In genomic region chr11:101095314-101096024, GRCm38 (mm10) we compare ENCODE assay signal across 8 mouse cellular contexts. TPM values are rescaled to one million over a fixed set of nuclear protein-coding genes. Genes with fewer than 3 reads are reported as not detected.
DNase-seq lines count a peak whose midpoint lies in the region; ATAC-seq and TF ChIP-seq lines count a peak whose summit lies in the region.

Psmc3ip (minus strand) TSS chr11:101095436.

- TF ChIP-seq POLR2A in bone marrow macrophage, adult 2 months (IDR thresholded peaks at IDR 0.05; ENCODE audit: borderline replicate concordance, low read depth, low read length) = no peak
- peak; percentile 55; the same call in 1 of the 2 replicates for TF ChIP-seq POLR2A in limb, embryonic 14.5 days (IDR thresholded peaks at IDR 0.05; ENCODE audit: borderline replicate concordance, extremely low read depth, insufficient read depth, insufficient read length)
- no peak; the same call in 1 of the 2 replicates for TF ChIP-seq POLR2A in spleen, adult 2 months (IDR thresholded peaks at IDR 0.05; ENCODE audit: low read depth, low read length)

- under 1% methylated on average over 43 of the region's 43 CpGs for WGBS in embryonic facial prominence, embryonic 15.5 days
- under 1% methylated on average over 43 of the region's 43 CpGs for WGBS in limb, embryonic 14.5 days
- WGBS in midbrain, embryonic 16.5 days = 2% methylated on average over 43 of the region's 43 CpGs
- under 1% methylated on average over 43 of the region's 43 CpGs for WGBS in spleen, adult 2 months

- peaks cover 73% of the 10 kb centered on the region for H3K36me3 ChIP-seq in embryonic facial prominence, embryonic 15.5 days
- peaks cover 72% of the 10 kb centered on the region for H3K36me3 ChIP-seq in limb, embryonic 14.5 days (ENCODE audit: control insufficient read depth, insufficient read depth, low read length)
- peaks cover 50% of the 10 kb centered on the region for H3K36me3 ChIP-seq in midbrain, embryonic 16.5 days (ENCODE audit: control insufficient read depth, insufficient read depth, low read length)
- H3K36me3 ChIP-seq in spleen, adult 2 months (ENCODE audit: control insufficient read depth, insufficient read depth, low read length) = peaks cover 43% of the 10 kb centered on the region

- H3K4me2 ChIP-seq in embryonic facial prominence, embryonic 15.5 days (replicated peaks) = peak within 1 kb of the TSS; percentile 87
- peak within 1 kb of the TSS; percentile 94 for H3K4me2 ChIP-seq in limb, embryonic 14.5 days (replicated peaks; ENCODE audit: low read depth, low read length, severe bottlenecking)
- H3K4me2 ChIP-seq in midbrain, embryonic 16.5 days (ENCODE audit: low read length) = peak within 1 kb of the TSS; percentile 91

- peak within 1 kb of the TSS; percentile 93 for H3K27ac ChIP-seq in bone marrow macrophage, adult 2 months (ENCODE audit: insufficient read depth, low read depth, low read length)
- H3K27ac ChIP-seq in embryonic facial prominence, embryonic 15.5 days (replicated peaks) = peak within 1 kb of the TSS; percentile 95
- H3K27ac ChIP-seq in limb, embryonic 14.5 days (replicated peaks; ENCODE audit: low read depth, low read length) = no peak within 1 kb of the TSS; the same call in 1 of the 2 replicates
- peak within 1 kb of the TSS; percentile 93 for H3K27ac ChIP-seq in midbrain, embryonic 16.5 days (ENCODE audit: low read length)
- peak within 1 kb of the TSS; percentile 85 for H3K27ac ChIP-seq in spleen, adult 2 months (ENCODE audit: insufficient read depth, low read length)

- H3K27me3 ChIP-seq in embryonic facial prominence, embryonic 15.5 days = no peaks in the 10 kb centered on the region
- no peaks in the 10 kb centered on the region for H3K27me3 ChIP-seq in limb, embryonic 14.5 days (ENCODE audit: control insufficient read depth, insufficient read depth, low read length)
- no peaks in the 10 kb centered on the region for H3K27me3 ChIP-seq in midbrain, embryonic 16.5 days (ENCODE audit: control insufficient read depth, insufficient read depth, low read depth, low read length)
- H3K27me3 ChIP-seq in spleen, adult 2 months (ENCODE audit: control insufficient read depth, insufficient read depth, low read length) = no peaks in the 10 kb centered on the region

- no peaks in the 10 kb centered on the region for H3K9me3 ChIP-seq in embryonic facial prominence, embryonic 15.5 days (replicated peaks)
- no peaks in the 10 kb centered on the region for H3K9me3 ChIP-seq in limb, embryonic 14.5 days (ENCODE audit: control insufficient read depth, low read length)
- H3K9me3 ChIP-seq in midbrain, embryonic 16.5 days (replicated peaks; ENCODE audit: control insufficient read depth, low read length, poor library complexity, severe bottlenecking) = no peaks in the 10 kb centered on the region

- H3K9ac ChIP-seq in embryonic facial prominence, embryonic 15.5 days = peak within 1 kb of the TSS; percentile 65
- H3K9ac ChIP-seq in limb, embryonic 14.5 days (ENCODE audit: low read depth, low read length, severe bottlenecking) = peak within 1 kb of the TSS; percentile 66
- peak within 1 kb of the TSS; percentile 85 for H3K9ac ChIP-seq in midbrain, embryonic 16.5 days (ENCODE audit: low read depth, low read length)

- ATAC-seq in embryonic facial prominence, embryonic 15.5 days (ENCODE audit: insufficient number of reproducible peaks, low FRiP score, low TSS enrichment, low read depth) = peak; percentile 90
- peak; percentile 97 for ATAC-seq in limb, embryonic 14.5 days (ENCODE audit: low FRiP score, low read depth)
- peak; percentile 97 for ATAC-seq in midbrain, embryonic 16.5 days

- peak; percentile 94 for TF ChIP-seq CTCF in bone marrow macrophage, adult 2 months (IDR thresholded peaks at IDR 0.05; ENCODE audit: low read depth, low read length)
- peak; percentile 74; the same call in 1 of the 2 replicates for TF ChIP-seq CTCF in spleen, adult 2 months (IDR thresholded peaks at IDR 0.05; ENCODE audit: extremely low read depth, insufficient read depth, insufficient read length, insufficient replicate concordance)

- H3K4me1 ChIP-seq in bone marrow macrophage, adult 2 months (ENCODE audit: control insufficient read depth, insufficient read depth, low read length) = peaks cover 6% of the 10 kb centered on the region; the same call in 1 of the 2 replicates
- H3K4me1 ChIP-seq in embryonic facial prominence, embryonic 15.5 days = peaks cover 19% of the 10 kb centered on the region
- peaks cover 6% of the 10 kb centered on the region; the same call in 1 of the 2 replicates for H3K4me1 ChIP-seq in limb, embryonic 14.5 days (ENCODE audit: control insufficient read depth, insufficient read depth, low read length)
- H3K4me1 ChIP-seq in midbrain, embryonic 16.5 days (ENCODE audit: control insufficient read depth, insufficient read depth, low read length) = peaks cover 16% of the 10 kb centered on the region
- H3K4me1 ChIP-seq in spleen, adult 2 months (ENCODE audit: control insufficient read depth, insufficient read depth, insufficient read length) = no peaks in the 10 kb centered on the region; the same call in 1 of the 2 replicates

- peak; percentile 94 for DNase-seq in B cell, adult 2 months
- peak; percentile 97 for DNase-seq in heart, adult 9 months (ENCODE audit: low spot score in 2 of 2)
- peak; percentile 97 for DNase-seq in kidney, adult 9 months
- peak; percentile 97 for DNase-seq in limb, embryonic 14.5 days (ENCODE audit: low spot score)
- peak; percentile 88 to 95 for DNase-seq in spleen, adult 2 months (ENCODE audit: low read depth in 1 of 2, low spot score in 2 of 2)

- peak within 1 kb of the TSS; percentile 96 for H3K4me3 ChIP-seq in bone marrow macrophage, adult 2 months (ENCODE audit: insufficient read depth, low read length)
- peak within 1 kb of the TSS; percentile 94 for H3K4me3 ChIP-seq in embryonic facial prominence, embryonic 15.5 days (replicated peaks)
- H3K4me3 ChIP-seq in limb, embryonic 14.5 days (replicated peaks; ENCODE audit: low read length) = peak within 1 kb of the TSS; percentile 75
- H3K4me3 ChIP-seq in midbrain, embryonic 16.5 days (ENCODE audit: low read depth, low read length) = peak within 1 kb of the TSS; percentile 79
- H3K4me3 ChIP-seq in spleen, adult 2 months (ENCODE audit: extremely low read depth, insufficient read depth, insufficient read length) = peak within 1 kb of the TSS; percentile 96

RNA-seq across cellular contexts. Expression of gene Psmc3ip, which starts in this region (rescaled TPM):
- polyA plus RNA-seq in bone marrow macrophage, adult 2 months (2012; ENCODE audit: insufficient read depth, insufficient read length, missing spikeins) = 4.1 and 4.8 TPM in 2 replicates
- polyA plus RNA-seq in embryonic facial prominence, embryonic 15.5 days (2015; fragmentation: Nextera tagmentation; extraction: Ambion mirVana) = 32.0 and 33.6 TPM in 2 replicates
- polyA plus RNA-seq in limb, embryonic 14.5 days (2012; rRNA removed) = 15.7 and 24.3 TPM in 2 replicates
- polyA plus RNA-seq in limb, embryonic 14.5 days (2014; fragmentation: Nextera tagmentation; extraction: Ambion mirVana) = 32.9 and 36.5 TPM in 2 replicates
- polyA plus RNA-seq in midbrain, embryonic 16.5 days (2015; fragmentation: Nextera tagmentation; extraction: Ambion mirVana) = 15.2 and 17.6 TPM in 2 replicates
- 0.85 and 0.90 TPM in 2 replicates for polyA plus RNA-seq in spleen, adult 2 months (2012; rRNA removed)

Comparison
In these comparisons a context has a peak if more than half of its experiments do, and no peak if none do; other contexts are left out.
1. Peak in DNase-seq, H3K4me3 ChIP-seq and H3K27ac ChIP-seq in spleen, adult 2 months; RNA of the gene not detected or under 1 TPM.